Mouse (Mus musculus): ENCODE measurements around the gene Il4i1.

DNA sequence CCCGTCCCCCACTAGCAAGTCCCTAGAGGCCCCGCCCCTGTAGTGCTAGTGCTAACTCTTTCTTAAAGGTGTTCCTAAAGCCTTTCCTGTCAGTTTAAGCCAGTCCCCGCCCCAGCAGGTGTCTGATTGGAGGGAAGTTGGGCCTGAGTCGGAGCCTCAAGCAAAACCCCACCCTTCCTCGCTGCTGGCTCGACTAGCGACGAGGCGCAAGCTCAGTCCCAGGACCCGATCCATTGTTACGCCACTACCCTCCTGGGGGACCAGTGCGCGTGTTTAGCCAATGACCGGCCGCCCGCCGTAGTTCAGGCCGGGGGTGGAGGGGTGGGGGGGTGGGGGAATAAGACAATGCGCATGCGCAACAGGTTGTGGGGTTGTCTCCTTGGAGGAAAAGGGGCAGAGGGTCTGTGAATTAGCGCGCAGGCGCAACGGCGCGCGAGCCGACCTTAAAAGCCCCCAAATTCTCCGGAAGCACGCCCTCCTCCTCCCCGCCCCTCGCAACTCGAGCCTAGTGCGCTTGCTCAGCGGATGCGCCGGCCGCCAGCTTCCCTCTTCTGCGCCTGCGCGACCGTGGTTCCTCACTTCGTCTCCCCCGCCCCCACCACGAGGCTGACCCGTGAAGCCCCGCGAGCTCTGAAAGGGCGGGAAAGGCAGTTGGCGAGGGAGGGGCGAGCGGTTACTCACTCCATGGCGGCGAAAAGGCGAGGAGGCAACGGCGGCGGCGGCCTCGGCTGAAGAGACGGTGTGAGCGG is at the start of gene Il4i1, which contains the start of gene Nup62:
- TF ChIP-seq EP300 (IDR thresholded peaks at IDR 0.05; ENCODE audit: insufficient read depth, low read depth, low read length) (0 out of 2 replicates have a peak, but pooled peaks have one; percentile 11), CTCF (IDR thresholded peaks at IDR 0.05) (peak; percentile 40), POLR2A (IDR thresholded peaks at IDR 0.05; ENCODE audit: insufficient read depth, low read depth, low read length) (peak; percentile 64)
